Mouse (Mus musculus) myocyte (in vitro differentiated cells): Measurements from ENCODE around the gene Emx1.

Experiments used
- E2F4 ChIP-seq: IDR thresholded peaks from one replicate; pipeline ENCODE4 v1.6.1; 2011; ENCODE audit warnings: mild to moderate bottlenecking, control low read depth, moderate library complexity; ENCODE audit not compliant: insufficient read depth
- MAX ChIP-seq: IDR thresholded peaks from one replicate; pipeline ENCODE4 v1.6.1; 2011; ENCODE audit warnings: low read depth, mild to moderate bottlenecking, control low read depth
- MYOD1 ChIP-seq, 3 experiments: IDR thresholded peaks; one replicate each; pipeline ENCODE4 v1.6.1; 2011; ENCODE audit warnings: control low read depth in 2 of 3, low read depth in 2 of 3, mild to moderate bottlenecking in 2 of 3, moderate library complexity in 1 of 3; ENCODE audit not compliant: insufficient read length in 2 of 3, control insufficient read depth in 1 of 3
- POLR2A ChIP-seq: IDR thresholded peaks from one replicate; pipeline ENCODE4 v1.6.1; 2011; ENCODE audit warnings: low read depth, mild to moderate bottlenecking, control low read depth, moderate library complexity; ENCODE audit not compliant: insufficient read length
- POLR2AphosphoS2 ChIP-seq: IDR thresholded peaks from one replicate; pipeline ENCODE4 v1.6.1; 2011; ENCODE audit warnings: low read depth, control low read depth; ENCODE audit not compliant: insufficient read length
- USF1 ChIP-seq: IDR thresholded peaks from one replicate; pipeline ENCODE4 v1.6.1; 2011; ENCODE audit warnings: low read depth, mild to moderate bottlenecking, control low read depth, moderate library complexity

GRCm38 (mm10) chr6:85226570-85226969, 39.3 kb downstream of the Emx1 start:
- TF ChIP-seq MAX (no peak), POLR2A (no peak), POLR2AphosphoS2 (no peak), E2F4 (no peak), MYOD1 (IDR thresholded peaks at IDR 0.05; ENCODE audit: control insufficient read depth in 1 of 3, insufficient read length in 2 of 3, low read depth in 2 of 3) (no peak), USF1 (no peak)
